Mouse (Mus musculus) right cerebral cortex, adult 18-20 months (tissue): ENCODE data around the gene Mdga1.

ENCODE experiments used
- DNase-seq: peaks from one replicate; pipeline ENCODE4 v3.0.0; 2022; ENCODE audit warnings: mixed read lengths

Mdga1 gene

GRCm38 (mm10) chr17:29883351-29883750 is 86.5 kb downstream of the Mdga1 start:
- no peak for DNase-seq

GRCm38 (mm10) chr17:29882885-29883284 is 87.0 kb downstream of the Mdga1 start:
- DNase-seq, result peak; percentile 28

GRCm38 (mm10) chr17:29880251-29880650 is 89.6 kb downstream of the Mdga1 start:
- DNase-seq, result no peak

GRCm38 (mm10) chr17:29878990-29879389 is 90.9 kb downstream of the Mdga1 start:
- DNase-seq, result no peak

GRCm38 (mm10) chr17:29874082-29874679 is 95.7 kb downstream of the Mdga1 start:
- no peak for DNase-seq

GRCm38 (mm10) chr17:29873580-29874015 is 96.3 kb downstream of the Mdga1 start:
- peak; percentile 83 for DNase-seq

GRCm38 (mm10) chr17:29870316-29870715 is 99.6 kb downstream of the Mdga1 start:
- DNase-seq, result no peak

GRCm38 (mm10) chr17:29865914-29866313 is 104.0 kb downstream of the Mdga1 start:
- no peak for DNase-seq

GRCm38 (mm10) chr17:29864440-29864839 is 105.4 kb downstream of the Mdga1 start:
- DNase-seq, result no peak

GRCm38 (mm10) chr17:29859788-29860283 is 110.1 kb downstream of the Mdga1 start:
- DNase-seq, result no peak

GRCm38 (mm10) chr17:29858764-29859163 is 111.1 kb downstream of the Mdga1 start:
- DNase-seq, result no peak

GRCm38 (mm10) chr17:29855702-29856580 is 113.9 kb downstream of the Mdga1 start:
- no peak for DNase-seq

- no peak for DNase-seq
Measured at GRCm38 (mm10) chr17:29854835-29855234, 115.1 kb downstream of the Mdga1 start.

GRCm38 (mm10) chr17:29854388-29854787 is 115.5 kb downstream of the Mdga1 start:
- DNase-seq, result no peak

GRCm38 (mm10) chr17:29852846-29853486 is 116.9 kb downstream of the Mdga1 start:
- DNase-seq, result peak; percentile 13

- no peak for DNase-seq
Measured at GRCm38 (mm10) chr17:29849436-29849797, 120.5 kb downstream of the Mdga1 start.

GRCm38 (mm10) chr17:29848793-29849435 is 121.0 kb downstream of the Mdga1 start:
- peak; percentile 31 for DNase-seq

- DNase-seq, result no peak
Measured at GRCm38 (mm10) chr17:29847291-29847690, 122.6 kb downstream of the Mdga1 start.

- no peak for DNase-seq
Measured at GRCm38 (mm10) chr17:29846284-29846683, 123.6 kb downstream of the Mdga1 start.

- no peak for DNase-seq
Measured at GRCm38 (mm10) chr17:29844949-29845348, 124.9 kb downstream of the Mdga1 start.

GRCm38 (mm10) chr17:29843419-29844162 is 126.3 kb downstream of the Mdga1 start:
- no peak for DNase-seq
